Mouse (Mus musculus): Measurements from ENCODE around the gene Hs3st3b1. TPM values are rescaled to one million over a fixed set of nuclear protein-coding genes. Genes with fewer than 3 reads are reported as not detected.

Gene Hs3st3b1
- polyA plus RNA-seq, 1 experiment from 2014 or later, result 10.9 TPM

- Histone ChIP-seq H3K9ac (ENCODE audit: low read depth, low read length) (peak overlapping the region; percentile 79), H3K4me1 (ENCODE audit: control insufficient read depth, insufficient read depth, low read length) (peaks cover 9% of the 10 kb centered on the region), H3K27me3 (replicated peaks; ENCODE audit: control insufficient read depth, insufficient read depth, low read length) (peaks cover 50% of the 10 kb centered on the region), H3K36me3 (ENCODE audit: control insufficient read depth, insufficient read depth, low read length) (no peaks in the 10 kb centered on the region), H3K4me3 (ENCODE audit: low read depth, low read length) (peak overlapping the region; percentile 72), H3K27ac (replicated peaks; ENCODE audit: low read depth, low read length) (no peak overlapping the region), H3K9me3 (ENCODE audit: control insufficient read depth, low read length) (no peaks in the 10 kb centered on the region), H3K4me2 (ENCODE audit: low read depth, low read length) (peak overlapping the region; percentile 92)
- DNase-seq (ENCODE audit: low spot score) (no peak), ATAC-seq (ENCODE audit: low read depth) (no peak)
- WGBS, result 3% methylated on average over 48 of the region's 52 CpGs
Measured at GRCm38 (mm10) chr11:63919211-63920098, 2.6 kb downstream of the Hs3st3b1 start.

- Histone ChIP-seq H3K4me2 (ENCODE audit: low read depth, low read length) (peak overlapping the region; percentile 92), H3K4me3 (ENCODE audit: low read depth, low read length) (peak overlapping the region; percentile 72), H3K9me3 (ENCODE audit: control insufficient read depth, low read length) (no peaks in the 10 kb centered on the region), H3K4me1 (ENCODE audit: control insufficient read depth, insufficient read depth, low read length) (peaks cover 17% of the 10 kb centered on the region), H3K27me3 (replicated peaks; ENCODE audit: control insufficient read depth, insufficient read depth, low read length) (peaks cover 41% of the 10 kb centered on the region), H3K36me3 (ENCODE audit: control insufficient read depth, insufficient read depth, low read length) (no peaks in the 10 kb centered on the region), H3K9ac (ENCODE audit: low read depth, low read length) (peak overlapping the region; percentile 79), H3K27ac (replicated peaks; ENCODE audit: low read depth, low read length) (no peak overlapping the region)
- ATAC-seq (ENCODE audit: low read depth) (no peak), DNase-seq (ENCODE audit: low spot score) (no peak)
- WGBS, result 36% methylated on average over 17 of the region's 17 CpGs
Measured at GRCm38 (mm10) chr11:63918321-63919105, 3.6 kb downstream of the Hs3st3b1 start.

GRCm38 (mm10) chr11:63917561-63917960, 4.5 kb downstream of the Hs3st3b1 start:
- Histone ChIP-seq H3K4me1 (ENCODE audit: control insufficient read depth, insufficient read depth, low read length) (peaks cover 12% of the 10 kb centered on the region), H3K36me3 (ENCODE audit: control insufficient read depth, insufficient read depth, low read length) (no peaks in the 10 kb centered on the region), H3K27ac (replicated peaks; ENCODE audit: low read depth, low read length) (no peak overlapping the region), H3K4me3 (ENCODE audit: low read depth, low read length) (0 out of 2 replicates have a peak overlapping the region, but pooled peaks have one; percentile 72), H3K27me3 (replicated peaks; ENCODE audit: control insufficient read depth, insufficient read depth, low read length) (peaks cover 34% of the 10 kb centered on the region), H3K4me2 (ENCODE audit: low read depth, low read length) (peak overlapping the region; percentile 92), H3K9me3 (ENCODE audit: control insufficient read depth, low read length) (no peaks in the 10 kb centered on the region), H3K9ac (ENCODE audit: low read depth, low read length) (no peak overlapping the region)
- WGBS, result 39% methylated on average over 6 of the region's 6 CpGs
- DNase-seq (ENCODE audit: low spot score) (no peak), ATAC-seq (ENCODE audit: low read depth) (no peak)

GRCm38 (mm10) chr11:63914388-63914787, 7.7 kb downstream of the Hs3st3b1 start:
- Histone ChIP-seq H3K9me3 (ENCODE audit: control insufficient read depth, low read length) (no peaks in the 10 kb centered on the region), H3K9ac (ENCODE audit: low read depth, low read length) (peak overlapping the region; percentile 46; the same call in 1 of the 2 replicates), H3K27ac (replicated peaks; ENCODE audit: low read depth, low read length) (no peak overlapping the region), H3K4me2 (ENCODE audit: low read depth, low read length) (peak overlapping the region; percentile 78), H3K36me3 (ENCODE audit: control insufficient read depth, insufficient read depth, low read length) (no peaks in the 10 kb centered on the region), H3K4me1 (ENCODE audit: control insufficient read depth, insufficient read depth, low read length) (peaks cover 12% of the 10 kb centered on the region), H3K27me3 (replicated peaks; ENCODE audit: control insufficient read depth, insufficient read depth, low read length) (peaks cover 12% of the 10 kb centered on the region), H3K4me3 (ENCODE audit: low read depth, low read length) (peak overlapping the region; percentile 39)
- DNase-seq (ENCODE audit: low spot score) (peak; percentile 91), ATAC-seq (ENCODE audit: low read depth) (peak; percentile 92)
- WGBS, result under 1% methylated on average over 19 of the region's 20 CpGs

- Histone ChIP-seq H3K4me3 (ENCODE audit: low read depth, low read length) (peak overlapping the region; percentile 39), H3K4me1 (ENCODE audit: control insufficient read depth, insufficient read depth, low read length) (peaks cover 12% of the 10 kb centered on the region)
Measured at GRCm38 (mm10) chr11:63913936-63914335, 8.2 kb downstream of the Hs3st3b1 start.

GRCm38 (mm10) chr11:63911001-63911400, 11.1 kb downstream of the Hs3st3b1 start:
- Histone ChIP-seq H3K9ac (ENCODE audit: low read depth, low read length) (no peak overlapping the region), H3K27ac (replicated peaks; ENCODE audit: low read depth, low read length) (no peak overlapping the region), H3K27me3 (replicated peaks; ENCODE audit: control insufficient read depth, insufficient read depth, low read length) (0 out of 2 replicates have a peak, but pooled peaks cover 3% of the 10 kb centered on the region), H3K4me1 (ENCODE audit: control insufficient read depth, insufficient read depth, low read length) (peaks cover 12% of the 10 kb centered on the region), H3K9me3 (ENCODE audit: control insufficient read depth, low read length) (no peaks in the 10 kb centered on the region), H3K4me2 (ENCODE audit: low read depth, low read length) (no peak overlapping the region), H3K4me3 (ENCODE audit: low read depth, low read length) (no peak overlapping the region), H3K36me3 (ENCODE audit: control insufficient read depth, insufficient read depth, low read length) (no peaks in the 10 kb centered on the region)
- 56% methylated on average over 5 of the region's 5 CpGs for WGBS
- DNase-seq (ENCODE audit: low spot score) (no peak), ATAC-seq (ENCODE audit: low read depth) (no peak)

More at GRCm38 (mm10) chr11:63913936-63914335, 8.2 kb downstream of the Hs3st3b1 start:
- DNase-seq (ENCODE audit: low spot score) (no peak), ATAC-seq (ENCODE audit: low read depth) (peak; percentile 50; the same call in 1 of the 2 replicates)
- peaks cover 12% of the 10 kb centered on the region for H3K27me3 ChIP-seq (replicated peaks; ENCODE audit: control insufficient read depth, insufficient read depth, low read length)
- WGBS, result 28% methylated on average over 4 of the region's 4 CpGs
- H3K36me3 ChIP-seq (ENCODE audit: control insufficient read depth, insufficient read depth, low read length), result no peaks in the 10 kb centered on the region
- H3K9me3 ChIP-seq (ENCODE audit: control insufficient read depth, low read length), result no peaks in the 10 kb centered on the region
- H3K9ac ChIP-seq (ENCODE audit: low read depth, low read length), result peak overlapping the region; percentile 46; the same call in 1 of the 2 replicates
- peak overlapping the region; percentile 78 for H3K4me2 ChIP-seq (ENCODE audit: low read depth, low read length)
- no peak overlapping the region for H3K27ac ChIP-seq (replicated peaks; ENCODE audit: low read depth, low read length)

- H3K27me3 ChIP-seq (replicated peaks; ENCODE audit: control insufficient read depth, insufficient read depth, low read length), result 0 out of 2 replicates have a peak, but pooled peaks cover 3% of the 10 kb centered on the region
- no peak for DNase-seq (ENCODE audit: low spot score)
- H3K27ac ChIP-seq (replicated peaks; ENCODE audit: low read depth, low read length), result no peak overlapping the region
- ATAC-seq (ENCODE audit: low read depth), result no peak
- H3K9ac ChIP-seq (ENCODE audit: low read depth, low read length), result no peak overlapping the region
- H3K9me3 ChIP-seq (ENCODE audit: control insufficient read depth, low read length), result no peaks in the 10 kb centered on the region
- no peaks in the 10 kb centered on the region for H3K36me3 ChIP-seq (ENCODE audit: control insufficient read depth, insufficient read depth, low read length)
- H3K4me2 ChIP-seq (ENCODE audit: low read depth, low read length), result no peak overlapping the region
- no peak overlapping the region for H3K4me3 ChIP-seq (ENCODE audit: low read depth, low read length)
- peaks cover 12% of the 10 kb centered on the region for H3K4me1 ChIP-seq (ENCODE audit: control insufficient read depth, insufficient read depth, low read length)
- 90% methylated on average over 4 of the region's 4 CpGs for WGBS
Measured at GRCm38 (mm10) chr11:63909961-63910360, 12.1 kb downstream of the Hs3st3b1 start.

GRCm38 (mm10) chr11:63908500-63908899, 13.6 kb downstream of the Hs3st3b1 start:
- 0 out of 2 replicates have a peak, but pooled peaks cover 2% of the 10 kb centered on the region for H3K27me3 ChIP-seq (replicated peaks; ENCODE audit: control insufficient read depth, insufficient read depth, low read length)
- H3K4me2 ChIP-seq (ENCODE audit: low read depth, low read length), result no peak overlapping the region
- H3K36me3 ChIP-seq (ENCODE audit: control insufficient read depth, insufficient read depth, low read length), result no peaks in the 10 kb centered on the region
- no peak overlapping the region for H3K9ac ChIP-seq (ENCODE audit: low read depth, low read length)
- H3K27ac ChIP-seq (replicated peaks; ENCODE audit: low read depth, low read length), result no peak overlapping the region
- no peak for DNase-seq (ENCODE audit: low spot score)
- H3K4me3 ChIP-seq (ENCODE audit: low read depth, low read length), result no peak overlapping the region
- no peak for ATAC-seq (ENCODE audit: low read depth)
- H3K4me1 ChIP-seq (ENCODE audit: control insufficient read depth, insufficient read depth, low read length), result no peaks in the 10 kb centered on the region; the same call in 1 of the 2 replicates
- WGBS, result 89% methylated on average over 4 of the region's 4 CpGs
- no peaks in the 10 kb centered on the region for H3K9me3 ChIP-seq (ENCODE audit: control insufficient read depth, low read length)
